Mouse (Mus musculus) stomach, postnatal 0 days (tissue): ENCODE measurements around the gene Fgfr2.
A peak's percentile ranks its signal among the peaks of the same experiment; 100 is the strongest.

Experiments
- CTCF ChIP-seq: IDR thresholded peaks from 2 replicates; pipeline ENCODE4 v1.5.1; 2016; ENCODE audit warnings: antibody characterized with exemption, low read depth, mild to moderate bottlenecking, moderate library complexity
- EP300 ChIP-seq: optimal IDR thresholded peaks from 2 replicates; pipeline ENCODE3; 2016; ENCODE audit warnings: antibody characterized with exemption

- TF ChIP-seq CTCF (0 out of 2 replicates have a peak, but pooled peaks have one; percentile 11), EP300 (no peak)
These were observed 836.4 kb downstream of the Fgfr2 start for GRCm38 (mm10) chr7:132286630-132287339.
